Mouse (Mus musculus) G1E (cell line): Measurements from ENCODE around the gene Rab7. TPM values are rescaled to one million over a fixed set of nuclear protein-coding genes. Genes with fewer than 3 reads are reported as not detected.

ENCODE experiments used
- ATAC-seq: 2 replicates; pipeline ENCODE4 v1.8.0; 2016; ENCODE audit warnings: mild to moderate bottlenecking; ENCODE audit not compliant: insufficient number of reproducible peaks, poor library complexity, low FRiP score, severe bottlenecking; ENCODE audit errors: extremely low read depth
- DNase-seq: peaks from one replicate; pipeline ENCODE4 v3.0.0; 2012; ENCODE audit warnings: low spot score
- H3K27me3 ChIP-seq: 2 replicates; pipeline ENCODE4 v1.6.1; 2012; ENCODE audit warnings: mild to moderate bottlenecking, low read length, inconsistent platforms; ENCODE audit not compliant: insufficient read depth
- H3K36me3 ChIP-seq: replicated peaks from 2 replicates; pipeline ENCODE3; 2012; ENCODE audit warnings: mild to moderate bottlenecking, inconsistent platforms
- H3K4me1 ChIP-seq: 2 replicates; pipeline ENCODE4 v1.6.1; 2012; ENCODE audit warnings: low read depth, low read length, inconsistent platforms, mixed read lengths; ENCODE audit not compliant: insufficient read depth
- H3K4me3 ChIP-seq: 2 replicates; pipeline ENCODE4 v1.5.1; 2012; ENCODE audit warnings: low read depth, mild to moderate bottlenecking, inconsistent platforms, low read length, moderate library complexity, mixed read lengths
- H3K9me3 ChIP-seq: replicated peaks from 2 replicates; pipeline ENCODE4 v1.6.1; 2012; ENCODE audit warnings: inconsistent platforms
- CTCF ChIP-seq: IDR thresholded peaks from 2 replicates; pipeline ENCODE4 v1.5.1; 2012; ENCODE audit warnings: low read depth, low read length, inconsistent platforms, mixed read lengths
- GATA1 ChIP-seq: IDR thresholded peaks from 2 replicates; pipeline ENCODE4 v1.6.1; 2012; ENCODE audit warnings: borderline replicate concordance, low read length, inconsistent platforms, mixed read lengths
- GATA2 ChIP-seq: IDR thresholded peaks from 2 replicates; pipeline ENCODE4 v1.6.1; 2012; ENCODE audit warnings: low read depth, low read length, inconsistent platforms, borderline replicate concordance
- POLR2AphosphoS5 ChIP-seq: IDR thresholded peaks from 2 replicates; pipeline ENCODE4 v1.6.1; 2012; ENCODE audit warnings: low read depth, low read length, inconsistent platforms; ENCODE audit not compliant: insufficient replicate concordance
- TAL1 ChIP-seq: conservative IDR thresholded peaks from 2 replicates; pipeline ENCODE4 v1.6.1; 2012; ENCODE audit warnings: low read depth, low read length, inconsistent platforms, mixed read lengths
- polyA plus RNA-seq: library from polyadenylated mRNA; stranded (reverse); fragments of >175 nt; gene quantifications from 2 replicates; pipeline ENCODE4 v1.2.3, GENCODE M21; 2012
- total RNA-seq, 2 experiments: library from RNA; stranded (forward) in 1 of 2; stranded (reverse) in 1 of 2; fragments of 200-1000 nt in 1 of 2; fragments of >200 nt in 1 of 2; fragmentation: Nextera tagmentation in 1 of 2; gene quantifications; 2 replicates each; pipeline ENCODE4 v1.2.3; 2014 to 2017

The Rab7 gene
- total and polyA plus RNA-seq, 3 experiments: 89.5 to 419 (median 101) TPM

DNA sequence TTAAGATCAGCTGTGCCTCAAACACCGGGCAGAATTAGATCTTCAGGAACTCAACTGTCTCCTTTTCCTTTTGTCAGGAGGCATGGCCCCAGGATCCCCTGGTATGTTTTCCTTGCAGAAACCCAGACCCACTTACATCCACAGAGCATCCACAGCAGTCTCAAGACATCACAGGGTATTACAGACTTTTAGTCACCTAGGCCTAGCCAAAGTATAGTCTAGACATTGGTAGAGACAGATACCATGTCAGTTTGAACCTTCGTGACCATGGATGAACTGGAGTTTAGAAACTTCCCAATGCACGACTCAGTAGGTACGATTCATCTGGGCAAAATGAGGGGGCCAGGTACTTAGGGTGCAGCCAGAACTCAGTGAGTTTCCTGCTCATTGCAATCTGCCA is 46.7 kb downstream of the Rab7 start:
- Histone ChIP-seq H3K4me1 (peaks cover 34% of the 10 kb centered on the region), H3K36me3 (peaks cover 69% of the 10 kb centered on the region), H3K27me3 (no peaks in the 10 kb centered on the region), H3K9me3 (no peaks in the 10 kb centered on the region), H3K4me3 (no peak overlapping the region)
- DNase-seq: no peak
- TF ChIP-seq TAL1 (no peak), GATA1 (no peak), GATA2 (no peak), CTCF (no peak), POLR2AphosphoS5 (no peak)
- ATAC-seq: no peak

DNA sequence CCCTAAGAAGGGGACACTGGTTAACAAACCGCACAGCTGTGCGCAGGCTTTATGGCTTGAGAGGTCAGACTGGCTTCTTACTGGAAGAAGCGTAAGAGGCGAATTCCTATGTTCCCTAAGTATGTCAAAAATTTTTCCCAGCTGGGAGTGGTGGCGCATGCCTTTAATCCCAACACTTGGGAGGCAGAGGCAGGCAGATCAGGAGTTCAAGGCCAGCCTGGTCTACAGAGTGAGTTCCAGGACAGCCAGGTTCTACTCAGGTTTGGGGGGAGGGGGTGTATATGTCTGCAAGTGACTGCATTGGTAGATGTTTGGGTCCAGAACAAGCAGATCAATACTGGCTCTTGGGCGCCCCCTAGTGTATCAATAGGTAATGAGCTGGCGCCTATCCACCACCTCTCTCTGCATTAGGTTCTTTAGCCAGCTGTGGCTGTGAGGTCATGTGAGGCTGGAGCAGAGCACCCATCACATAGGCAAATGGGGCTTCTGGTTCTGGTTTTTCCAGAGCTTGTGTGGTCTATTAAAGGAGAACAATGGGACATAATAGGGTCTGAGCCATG is 47.3 kb downstream of the Rab7 start:
- Histone ChIP-seq H3K4me3 (no peak overlapping the region), H3K36me3 (peaks cover 64% of the 10 kb centered on the region), H3K9me3 (no peaks in the 10 kb centered on the region), H3K27me3 (no peaks in the 10 kb centered on the region), H3K4me1 (peaks cover 38% of the 10 kb centered on the region)
- TF ChIP-seq POLR2AphosphoS5 (no peak), CTCF (peak; percentile 75), GATA1 (no peak), TAL1 (no peak), GATA2 (no peak)
- DNase-seq (peak; percentile 63), ATAC-seq (no peak)

DNA sequence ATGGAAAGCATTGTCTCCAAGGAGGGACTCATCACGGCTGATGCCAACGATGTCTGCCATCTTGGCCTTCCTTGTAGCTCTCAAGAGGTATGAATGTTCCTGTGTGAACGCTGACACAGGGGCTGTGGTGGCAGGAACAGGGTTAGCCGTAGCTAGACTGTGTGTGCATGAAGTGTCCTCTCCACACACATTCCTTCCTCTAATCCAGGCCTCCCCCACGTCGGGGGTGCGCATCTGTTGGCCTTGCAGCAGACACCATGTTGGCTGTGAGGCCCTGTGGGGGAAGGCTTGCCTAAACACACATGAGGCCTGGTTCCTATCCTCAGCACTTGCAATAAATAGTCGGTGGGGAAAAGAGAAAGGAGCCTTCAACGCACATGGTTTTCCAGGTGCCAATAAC is 48.5 kb downstream of the Rab7 start:
- no peak for TF ChIP-seq GATA2
- no peak for TF ChIP-seq GATA1
- TF ChIP-seq TAL1: no peak
- TF ChIP-seq POLR2AphosphoS5: no peak
- TF ChIP-seq CTCF: no peak
- Histone ChIP-seq H3K27me3 (no peaks in the 10 kb centered on the region), H3K4me3 (no peak overlapping the region), H3K9me3 (no peaks in the 10 kb centered on the region), H3K4me1 (peaks cover 49% of the 10 kb centered on the region), H3K36me3 (peaks cover 52% of the 10 kb centered on the region)
- DNase-seq: no peak
- no peak for ATAC-seq

DNA sequence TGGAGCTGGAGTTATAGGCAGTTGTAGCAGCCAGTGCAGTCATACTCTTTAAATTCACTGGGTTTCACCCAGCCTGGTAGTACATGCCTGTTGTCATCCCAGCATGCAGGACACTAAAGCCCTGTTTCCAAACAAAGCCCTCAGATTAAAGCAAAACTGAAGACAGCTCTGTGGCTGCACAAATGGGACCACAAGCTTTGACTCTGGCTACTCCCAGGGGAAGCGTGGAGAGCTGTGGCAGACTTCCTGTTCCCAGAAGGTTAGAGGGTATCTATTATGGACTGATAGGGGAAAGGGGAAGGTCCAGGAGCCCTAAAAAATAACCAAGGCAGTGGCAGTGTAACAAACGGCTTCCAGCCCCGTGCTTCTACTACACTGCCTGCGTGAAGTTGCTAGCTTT is 49.6 kb downstream of the Rab7 start:
- Histone ChIP-seq H3K9me3 (no peaks in the 10 kb centered on the region), H3K27me3 (no peaks in the 10 kb centered on the region), H3K4me1 (peaks cover 55% of the 10 kb centered on the region), H3K4me3 (no peak overlapping the region), H3K36me3 (peaks cover 41% of the 10 kb centered on the region)
- DNase-seq (no peak), ATAC-seq (no peak)
- TF ChIP-seq POLR2AphosphoS5 (no peak), CTCF (no peak), TAL1 (no peak), GATA2 (no peak), GATA1 (no peak)

DNA sequence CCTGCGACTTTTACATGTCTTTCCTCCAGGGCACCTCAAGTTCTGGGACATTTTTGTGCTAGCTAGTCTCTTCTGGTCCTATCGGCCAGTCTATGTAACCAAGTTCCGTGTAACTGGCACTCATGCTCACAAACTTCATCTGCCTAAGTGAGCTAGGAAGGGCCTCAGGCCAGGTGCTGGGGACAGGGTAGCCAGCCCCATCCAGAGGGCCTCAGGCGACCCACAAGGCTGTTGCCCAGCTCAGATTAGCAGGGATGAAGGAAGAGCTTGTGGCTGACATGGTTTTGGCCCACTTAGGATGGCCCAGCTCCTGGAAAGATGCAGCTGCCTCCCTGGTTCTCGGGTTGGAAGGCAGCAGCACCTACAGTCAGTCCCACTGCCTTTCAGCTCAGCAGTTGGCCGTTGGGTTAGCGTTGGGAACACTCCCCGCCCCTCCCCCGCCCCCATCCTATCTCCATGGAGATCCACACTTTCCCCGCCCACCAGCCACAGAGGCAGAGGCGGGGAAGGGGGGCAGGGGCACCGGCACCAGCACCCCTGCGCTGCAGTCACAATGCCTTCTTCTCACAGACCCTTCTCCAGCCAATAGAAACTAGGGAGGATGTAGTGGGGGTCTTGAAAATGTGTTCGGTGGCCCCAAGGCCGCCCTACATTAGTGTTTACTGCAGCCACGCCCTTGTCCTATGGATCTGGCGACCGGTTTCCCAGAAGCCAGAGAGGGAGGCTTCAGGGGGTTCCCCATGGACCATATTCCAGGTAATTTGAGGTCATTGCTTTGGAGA is 51.1 kb downstream of the Rab7 start:
- Histone ChIP-seq H3K36me3 (peaks cover 32% of the 10 kb centered on the region), H3K9me3 (no peaks in the 10 kb centered on the region), H3K4me3 (peak overlapping the region; percentile 63; the same call in 1 of the 2 replicates), H3K27me3 (peaks cover 2% of the 10 kb centered on the region; the same call in 1 of the 2 replicates), H3K4me1 (peaks cover 61% of the 10 kb centered on the region)
- ATAC-seq (0 out of 2 replicates have a peak, but pooled peaks have one; percentile 26), DNase-seq (peak; percentile 40)
- TF ChIP-seq POLR2AphosphoS5 (no peak), GATA1 (no peak), CTCF (no peak), GATA2 (no peak), TAL1 (no peak)

DNA sequence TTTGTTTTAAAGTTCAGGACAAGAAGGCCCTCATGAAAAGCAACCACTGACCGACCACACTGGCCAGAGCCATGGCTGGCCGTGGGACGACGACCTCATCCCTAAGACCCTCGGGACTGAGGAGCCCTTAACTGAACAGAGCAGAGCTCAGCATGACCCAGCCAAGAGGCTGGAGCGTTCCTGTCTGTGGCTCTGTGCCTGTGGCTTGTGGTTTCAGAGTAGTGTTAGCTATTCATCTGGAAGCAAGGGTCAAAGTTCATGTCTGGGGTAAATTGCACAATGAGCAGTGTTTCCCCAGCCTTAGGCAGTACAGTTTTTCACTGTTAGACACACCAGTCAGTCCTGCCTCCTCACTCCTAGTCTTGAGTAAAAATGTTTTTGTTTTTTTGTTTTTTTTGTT is 52.3 kb downstream of the Rab7 start:
- Histone ChIP-seq H3K4me1 (peaks cover 59% of the 10 kb centered on the region), H3K4me3 (peak overlapping the region; percentile 54; the same call in 1 of the 2 replicates), H3K36me3 (peaks cover 19% of the 10 kb centered on the region), H3K9me3 (no peaks in the 10 kb centered on the region), H3K27me3 (peaks cover 14% of the 10 kb centered on the region; the same call in 1 of the 2 replicates)
- ATAC-seq (peak; percentile 31; the same call in 1 of the 2 replicates), DNase-seq (peak; percentile 70)
- TF ChIP-seq CTCF (no peak), GATA2 (no peak), TAL1 (no peak)

DNA sequence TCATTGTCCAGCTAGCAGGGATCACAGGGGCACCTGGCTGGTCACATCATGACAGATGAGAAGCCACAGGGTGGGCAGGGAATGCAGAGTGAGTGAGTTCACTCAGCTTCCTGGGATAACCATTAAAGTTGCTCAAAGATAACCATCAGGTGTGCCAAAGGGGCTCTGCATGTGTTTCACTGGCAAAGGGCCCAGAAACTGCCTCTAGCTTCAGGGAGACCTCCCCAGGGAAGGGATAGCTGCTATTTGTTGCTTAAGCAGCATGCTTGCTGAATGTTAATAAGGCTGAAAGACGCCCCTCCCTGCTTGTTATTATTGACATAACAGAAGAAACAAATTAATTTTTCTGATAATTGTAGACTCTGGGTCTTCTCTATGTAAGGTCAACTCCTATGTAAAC is 53.2 kb downstream of the Rab7 start:
- Histone ChIP-seq H3K36me3 (peaks cover 14% of the 10 kb centered on the region), H3K4me3 (no peak overlapping the region), H3K9me3 (no peaks in the 10 kb centered on the region), H3K27me3 (peaks cover 21% of the 10 kb centered on the region), H3K4me1 (peaks cover 57% of the 10 kb centered on the region)
- TF ChIP-seq POLR2AphosphoS5: no peak
- ATAC-seq: no peak
- no peak for DNase-seq
